Mouse (Mus musculus) left cerebral cortex, adult 11 months (tissue): ENCODE results near the gene Iqcd.
A peak's percentile ranks its signal among the peaks of the same experiment; 100 is the strongest.

Experiments
- DNase-seq: peaks from one replicate; pipeline ENCODE4 v3.0.0; 2022; ENCODE audit warnings: low spot score

Iqcd gene

DNA sequence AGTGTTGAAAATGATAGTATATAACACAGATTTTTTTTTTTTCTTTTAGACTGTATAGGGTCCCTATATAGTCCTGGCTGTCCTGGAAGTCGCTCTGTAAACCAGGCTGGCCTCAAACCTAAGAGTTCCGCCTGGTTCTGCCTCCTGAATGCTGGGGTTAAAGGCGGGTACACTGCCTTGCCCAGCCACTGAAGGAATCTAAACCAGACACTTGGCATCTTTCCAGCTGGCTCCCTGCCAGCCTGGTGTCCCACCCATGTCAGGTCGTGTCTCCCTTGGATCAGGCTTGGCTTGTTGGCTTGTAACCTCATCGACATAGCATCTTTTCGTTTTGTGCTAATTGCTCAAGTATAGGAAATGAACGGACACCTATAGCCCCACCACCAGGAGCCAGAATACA, 39.8 kb downstream of the Iqcd start:
- no peak for DNase-seq

- no peak for DNase-seq
These were observed 42.3 kb downstream of the Iqcd start for GRCm38 (mm10) chr5:120631128-120631527.

DNA sequence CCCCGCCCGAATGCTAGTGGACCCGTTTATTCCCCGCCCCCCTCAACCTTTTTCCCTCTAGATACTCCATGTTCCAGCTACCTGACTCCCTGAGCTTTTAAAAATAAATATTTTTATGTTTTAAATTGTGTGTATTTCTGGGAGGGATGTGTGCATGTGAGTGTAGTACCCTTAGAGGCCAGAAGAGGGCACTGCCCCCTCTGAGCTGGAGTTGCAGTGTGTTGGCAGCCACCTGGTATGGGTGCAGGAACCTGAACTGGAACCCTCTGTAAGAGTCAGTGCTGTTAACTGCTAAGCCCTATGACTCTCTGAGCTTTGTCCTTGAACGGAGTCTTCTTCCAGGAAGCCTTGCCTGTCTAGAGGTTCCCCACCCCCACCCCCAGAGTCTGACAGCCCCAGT, 43.1 kb downstream of the Iqcd start:
- DNase-seq = no peak

DNA sequence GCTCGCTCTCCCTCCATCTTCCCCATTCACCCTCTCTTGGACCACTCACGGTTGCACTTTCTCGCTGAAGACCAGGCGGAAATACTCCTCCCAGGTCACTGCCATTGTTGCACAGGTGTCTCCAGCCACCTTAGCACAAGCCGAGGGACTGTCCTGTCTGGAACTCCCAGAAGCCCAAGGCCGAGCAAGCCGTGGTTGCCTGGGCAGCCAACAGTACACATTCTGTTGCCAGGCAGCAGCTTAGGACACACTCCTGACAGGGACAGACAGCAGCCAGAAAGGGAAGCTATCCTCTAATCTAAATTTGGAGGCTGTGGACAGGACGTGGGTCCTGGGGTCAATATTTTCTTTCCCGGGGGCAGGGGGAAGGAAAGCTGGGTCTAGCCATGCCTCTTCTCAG, 45.3 kb downstream of the Iqcd start, which contains the start of gene Cfap73:
Gene Cfap73, minus strand, starts transcription at position 105 of the 400 bp plus-strand sequence.
- DNase-seq = no peak

- DNase-seq = no peak
These were observed 46.0 kb downstream of the Iqcd start for GRCm38 (mm10) chr5:120634860-120635259.

DNA sequence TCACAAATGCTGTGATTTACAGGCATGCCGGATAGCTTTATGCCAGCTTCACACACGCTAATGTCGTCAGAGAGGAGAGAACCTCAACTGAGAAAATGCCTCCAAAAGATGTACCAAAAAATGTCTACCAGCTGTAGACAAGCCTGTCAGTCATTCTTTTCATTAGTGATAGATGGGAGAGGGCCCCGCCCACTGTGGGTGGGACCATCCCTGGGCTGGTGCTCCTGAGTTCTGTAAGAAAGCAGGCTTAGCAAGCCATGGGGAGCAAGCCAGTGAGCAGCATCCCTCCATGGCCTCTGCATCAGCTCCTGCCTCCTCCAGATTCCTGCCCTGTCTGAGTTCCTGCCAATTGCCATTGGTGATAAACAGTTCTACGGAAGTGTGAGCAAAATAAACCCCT, 46.8 kb downstream of the Iqcd start:
- DNase-seq = no peak

DNA sequence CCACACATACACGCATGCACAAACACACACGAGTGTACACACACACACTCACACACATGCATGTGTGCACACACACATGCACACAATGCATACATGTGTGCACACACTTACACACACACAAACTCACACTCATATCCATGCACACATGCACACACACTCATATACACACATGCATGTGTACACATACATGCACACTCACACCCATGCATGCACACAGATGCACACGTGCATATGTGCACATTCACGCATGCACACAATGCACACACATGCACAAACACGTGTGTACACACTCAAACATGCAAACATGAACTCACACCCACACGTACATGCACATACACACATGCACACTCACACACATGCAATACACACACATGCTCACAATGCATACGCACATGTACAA, 51.3 kb downstream of the Iqcd start:
- no peak for DNase-seq

GRCm38 (mm10) chr5:120643365-120644085, 54.7 kb downstream of the Iqcd start:
- no peak for DNase-seq

DNA sequence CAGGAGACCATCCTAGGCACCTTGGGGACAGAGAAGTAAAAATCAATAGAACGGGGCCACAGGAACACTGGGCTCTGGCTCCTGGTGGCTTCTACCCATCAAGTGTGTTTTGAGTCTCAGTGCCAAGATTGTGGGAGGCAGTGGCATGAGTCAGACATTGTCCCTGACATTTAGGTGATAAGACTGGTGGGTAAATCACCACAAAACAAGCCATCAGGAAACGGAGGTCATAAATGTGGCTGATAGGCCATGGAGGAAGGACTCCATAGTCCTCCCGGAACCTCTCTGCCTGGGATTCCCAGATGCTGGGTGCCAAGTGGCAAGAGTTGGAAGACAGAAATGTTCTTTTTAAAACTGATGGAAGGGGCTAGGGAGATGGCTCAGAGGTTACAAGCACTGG, 55.4 kb downstream of the Iqcd start:
- DNase-seq = no peak

GRCm38 (mm10) chr5:120645851-120646250, 57.0 kb downstream of the Iqcd start:
- DNase-seq = no peak

GRCm38 (mm10) chr5:120647361-120647760, 58.5 kb downstream of the Iqcd start:
- no peak for DNase-seq

- peak; percentile 34 for DNase-seq
These were observed 59.1 kb downstream of the Iqcd start for GRCm38 (mm10) chr5:120647814-120648491.

DNA sequence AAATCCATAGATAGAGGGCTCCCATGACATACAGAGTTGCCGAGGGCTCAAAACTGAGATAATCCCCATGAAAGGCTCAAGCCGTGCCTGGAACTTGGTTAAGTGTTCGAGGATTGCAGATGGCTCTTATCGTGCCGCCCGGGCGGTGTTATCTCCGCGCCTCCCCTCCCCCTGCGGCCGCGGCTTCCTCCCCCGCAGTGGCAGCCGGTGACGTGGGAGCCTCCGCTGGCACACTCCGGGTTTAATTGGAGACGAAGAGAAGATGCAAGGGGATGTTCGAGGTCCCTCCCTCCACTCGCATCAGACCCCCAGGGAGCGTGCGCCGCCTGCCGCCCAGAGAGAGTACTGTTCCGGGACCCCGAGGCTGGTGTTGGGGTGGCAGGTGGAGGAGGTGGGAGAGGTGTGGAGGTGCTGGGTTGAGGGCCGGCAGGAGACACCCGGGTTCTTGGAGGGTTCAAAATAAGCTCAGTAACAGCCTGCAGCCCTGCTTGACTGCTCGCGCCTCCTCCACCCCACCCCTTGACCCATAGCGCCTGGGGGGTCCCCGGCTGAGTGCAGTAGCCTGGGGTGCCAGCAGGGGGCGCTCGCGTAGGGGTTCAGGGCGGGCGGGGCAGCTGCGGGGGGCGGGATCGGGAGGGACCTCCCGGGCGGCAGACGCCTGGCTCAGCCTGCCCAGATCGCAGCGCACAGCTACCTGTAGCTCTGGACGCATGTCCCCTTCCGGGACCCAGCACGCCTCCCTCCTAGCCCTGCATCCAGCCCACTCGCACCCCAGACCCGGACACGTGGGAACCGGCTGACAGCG, 60.0 kb downstream of the Iqcd start, which contains the start of gene Rasal1:
Gene Rasal1, plus strand, starts transcription at position 244 of the 805 bp plus-strand sequence.
- peak; percentile 55 for DNase-seq

- DNase-seq = peak; percentile 36
These were observed 60.6 kb downstream of the Iqcd start for GRCm38 (mm10) chr5:120649374-120649933.

DNA sequence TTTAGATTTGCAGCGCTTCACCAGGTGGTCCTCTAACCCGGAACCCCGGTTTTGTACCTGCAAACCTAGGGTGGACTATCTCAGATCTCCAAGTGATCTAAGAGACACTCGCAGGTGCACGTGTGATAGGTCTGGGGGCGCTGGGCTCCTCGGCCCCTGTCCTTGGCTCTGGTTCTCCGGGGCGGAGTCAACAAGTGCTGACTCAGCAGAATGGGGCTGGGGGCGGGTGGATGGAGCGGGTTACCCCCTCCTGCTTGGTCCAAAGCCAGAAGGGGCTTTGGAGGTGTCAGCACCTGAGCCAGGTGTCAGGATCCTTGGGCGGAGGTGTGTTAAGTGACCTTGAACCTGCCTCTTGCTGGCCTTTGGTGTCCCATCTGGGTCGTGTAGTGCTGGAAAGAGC, 61.1 kb downstream of the Iqcd start:
- no peak for DNase-seq

- DNase-seq = no peak
These were observed 62.4 kb downstream of the Iqcd start for GRCm38 (mm10) chr5:120651230-120651629.

DNA sequence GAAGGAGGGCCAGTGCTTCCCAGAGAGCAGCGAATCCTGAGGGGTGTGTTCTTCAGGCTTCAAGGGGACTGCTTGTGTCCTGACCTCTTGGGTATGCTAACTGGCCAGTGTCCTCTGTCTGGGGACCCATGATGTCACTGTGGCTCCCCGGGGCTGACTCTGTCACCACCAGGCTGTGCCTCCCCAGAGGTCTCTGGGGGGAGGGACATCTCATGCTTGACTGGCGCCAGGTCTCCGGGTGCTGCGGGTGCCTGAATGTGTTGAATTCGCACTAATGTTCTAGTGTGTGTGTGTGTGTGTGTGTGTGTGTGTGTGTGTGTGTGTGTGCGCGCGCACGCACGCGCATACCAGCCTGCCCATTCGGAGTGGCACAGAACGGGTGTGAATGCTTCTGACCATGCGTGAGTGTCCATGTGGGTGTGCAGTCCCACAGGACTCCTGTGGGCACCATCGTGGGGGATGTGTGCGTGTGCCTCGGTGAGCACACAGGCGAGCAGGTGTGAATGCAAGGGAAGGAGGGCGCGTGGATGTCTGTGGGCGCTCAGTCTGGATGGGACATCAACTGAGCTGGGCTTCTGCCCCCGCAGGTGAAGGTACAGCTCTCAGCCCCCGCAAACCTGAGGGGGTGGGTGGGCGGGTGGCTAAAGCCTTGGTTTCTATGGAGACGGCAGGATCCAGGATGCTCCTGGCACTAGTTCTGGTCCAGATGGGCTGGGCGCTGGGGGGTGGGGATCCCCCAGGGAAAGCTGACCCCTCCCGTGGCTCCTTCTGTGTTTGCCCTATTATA, 64.3 kb downstream of the Iqcd start:
- DNase-seq = peak; percentile 40

- DNase-seq = no peak
These were observed 65.1 kb downstream of the Iqcd start for GRCm38 (mm10) chr5:120653873-120654272.

DNA sequence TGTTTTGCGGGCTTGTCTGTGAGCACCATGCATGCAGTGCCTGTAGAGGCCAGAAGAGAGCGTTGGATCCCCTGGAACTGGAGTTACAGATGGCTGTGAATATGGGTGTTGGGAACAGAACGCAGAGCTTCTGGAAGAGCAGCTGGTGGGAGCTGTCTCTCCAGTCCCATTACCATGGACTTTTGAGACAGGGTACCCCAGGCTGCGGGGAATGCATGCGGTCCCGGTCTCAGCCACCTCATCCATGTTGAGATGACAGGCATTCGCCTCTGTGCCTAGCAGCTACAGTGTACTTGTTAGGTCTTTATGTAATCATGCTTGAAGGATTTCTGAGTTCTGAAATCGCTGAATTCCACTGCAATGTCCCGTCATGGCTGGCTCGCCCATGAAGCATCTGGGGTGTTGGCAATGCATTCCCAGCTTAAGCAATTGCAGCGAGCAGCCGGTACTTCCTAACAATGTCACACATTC, 67.5 kb downstream of the Iqcd start:
- DNase-seq = peak; percentile 65
